Comparison of ENCODE assay signal across 8 mouse cellular contexts in the genomic region with DNA sequence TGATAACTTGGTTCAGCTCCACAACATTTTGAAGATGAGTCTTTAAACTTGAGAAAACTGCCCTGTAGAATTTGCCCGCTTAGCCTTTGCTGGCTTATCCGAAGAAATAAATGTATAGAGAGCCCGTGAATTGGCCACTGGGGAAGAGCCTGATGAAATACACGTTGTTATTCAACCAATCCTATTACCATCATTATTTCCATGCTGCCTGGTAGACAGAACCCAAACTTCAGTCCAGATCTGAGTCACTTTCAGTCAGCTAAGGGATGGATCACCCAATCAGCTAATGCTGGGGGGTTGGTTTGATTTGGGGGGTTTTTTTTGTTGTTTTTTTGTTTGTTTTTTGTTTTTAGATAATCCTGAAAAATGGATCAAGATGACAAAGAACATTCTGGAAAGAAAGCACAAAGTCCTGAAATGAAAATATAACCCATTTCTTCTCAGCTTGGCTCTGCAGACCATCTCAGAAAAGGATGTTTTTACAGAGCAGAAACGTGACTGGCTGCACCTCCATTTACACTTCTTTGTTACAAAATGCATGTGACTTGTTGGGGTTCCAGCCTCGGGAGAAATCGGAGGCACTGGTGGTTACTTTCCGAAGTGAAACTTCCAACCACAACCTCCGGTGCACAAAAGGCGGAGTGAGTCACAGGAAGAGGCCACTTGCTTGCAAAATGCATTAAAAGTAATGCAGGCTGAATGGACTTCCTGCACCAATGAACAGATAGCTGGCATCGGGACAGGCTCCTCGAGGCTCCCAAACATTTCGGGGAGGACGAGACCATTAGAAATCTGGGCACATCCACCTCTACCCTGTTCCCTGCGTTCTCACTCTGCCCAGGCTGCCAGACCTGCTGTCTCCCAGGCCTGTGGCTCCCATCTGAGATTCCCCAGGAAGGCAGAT.
DNase-seq lines count a peak whose midpoint lies in the region; ATAC-seq and TF ChIP-seq lines count a peak whose summit lies in the region.

No protein-coding gene starts in this region.

- no peaks in the 10 kb centered on the region for H3K9me3 ChIP-seq in heart, embryonic 13.5 days
- H3K9me3 ChIP-seq in limb, embryonic 15.5 days = no peaks in the 10 kb centered on the region

- H3K4me1 ChIP-seq in heart, embryonic 13.5 days = peaks cover 14% of the 10 kb centered on the region
- H3K4me1 ChIP-seq in limb, embryonic 15.5 days = peaks cover 18% of the 10 kb centered on the region

- intact Hi-C loops in left cerebral cortex, postnatal 10 days (cut with DNase I) = loop anchor here (2.0 to 5.0 kb wide), 3 partner anchors 719 to 995 kb away; no protein-coding TSS in a partner anchor
- intact Hi-C loops in left cerebral cortex, adult 2 months (cut with DNase I) = loop anchor here (2.0 kb wide), 2 partner anchors 715 to 925 kb away; partner anchors contain the start of gene Trib2

- no peaks in the 10 kb centered on the region for H3K27me3 ChIP-seq in heart, embryonic 13.5 days (replicated peaks)
- no peaks in the 10 kb centered on the region for H3K27me3 ChIP-seq in limb, embryonic 15.5 days

- H3K36me3 ChIP-seq in heart, embryonic 13.5 days = no peaks in the 10 kb centered on the region
- peaks cover 6% of the 10 kb centered on the region for H3K36me3 ChIP-seq in limb, embryonic 15.5 days

- WGBS in heart, embryonic 13.5 days = 56% methylated on average over 15 of the region's 15 CpGs
- WGBS in limb, embryonic 15.5 days = 55% methylated on average over 15 of the region's 15 CpGs

- peak overlapping the region; percentile 16 for H3K4me2 ChIP-seq in heart, embryonic 13.5 days
- H3K4me2 ChIP-seq in limb, embryonic 15.5 days = no peak overlapping the region

- peak overlapping the region; percentile 64 for H3K9ac ChIP-seq in heart, embryonic 13.5 days
- H3K9ac ChIP-seq in limb, embryonic 15.5 days = no peak overlapping the region

- no peak overlapping the region for H3K4me3 ChIP-seq in left cerebral cortex, adult 2 months
- H3K4me3 ChIP-seq in heart, embryonic 13.5 days = no peak overlapping the region
- no peak overlapping the region for H3K4me3 ChIP-seq in limb, embryonic 15.5 days

- ATAC-seq in heart, embryonic 13.5 days (ENCODE audit: extremely low read depth, insufficient number of reproducible peaks, low FRiP score, low TSS enrichment) = no peak
- no peak for ATAC-seq in limb, embryonic 15.5 days (ENCODE audit: insufficient number of reproducible peaks, low FRiP score, low TSS enrichment, low read depth)

- no peak overlapping the region; the same call in 1 of the 2 replicates for H3K27ac ChIP-seq in left cerebral cortex, adult 2 months
- H3K27ac ChIP-seq in heart, embryonic 13.5 days (replicated peaks) = peak overlapping the region; percentile 55
- H3K27ac ChIP-seq in limb, embryonic 15.5 days = peak overlapping the region; percentile 51

- DNase-seq in left cerebral cortex, postnatal 10 days (ENCODE audit: extremely low spot score in 1 of 2, low spot score in 2 of 2) = peak; percentile 41 to 56
- no peak for DNase-seq in left cerebral cortex, adult 2 months (ENCODE audit: extremely low spot score in 1 of 2, low spot score in 2 of 2)
- DNase-seq in brain, embryonic 14.5 days (ENCODE audit: low read depth) = peak; percentile 65
- peak; percentile 86 for DNase-seq in naive thymus-derived CD4-positive, alpha-beta T cell, adult 2 months (ENCODE audit: low read depth)
- DNase-seq in urinary bladder, postnatal 14 days (ENCODE audit: low spot score) = no peak
- DNase-seq in cerebellum, postnatal 36 days = no peak

- no peak for TF ChIP-seq CTCF in left cerebral cortex, adult 2 months (IDR thresholded peaks at IDR 0.05)
- TF ChIP-seq CTCF in brain, embryonic 14.5 days (IDR thresholded peaks at IDR 0.05; ENCODE audit: borderline replicate concordance, extremely low read depth, insufficient read depth, insufficient read length) = no peak

- TF ChIP-seq POLR2A in brain, embryonic 14.5 days (IDR thresholded peaks at IDR 0.05; ENCODE audit: borderline replicate concordance, extremely low read depth, insufficient read depth, insufficient read length, poor library complexity, severe bottlenecking) = no peak

Comparison
In these comparisons a context has a peak if more than half of its experiments do, and no peak if none do; other contexts are left out.
1. DNase-seq: peak in left cerebral cortex, postnatal 10 days (2 of 2), brain, embryonic 14.5 days (single experiment) and naive thymus-derived CD4-positive, alpha-beta T cell, adult 2 months (single experiment); none in left cerebral cortex, adult 2 months (0 of 2), urinary bladder, postnatal 14 days (single experiment) and cerebellum, postnatal 36 days (0 of 2).